Mouse (Mus musculus): ENCODE measurements at regions not wholly inside any gene's neighbourhood (a gene's known extent, or its start where the extent isn't known, plus 50 kb on each side); places are given as distances from the start of the nearest gene placed in this dataset.

DNA sequence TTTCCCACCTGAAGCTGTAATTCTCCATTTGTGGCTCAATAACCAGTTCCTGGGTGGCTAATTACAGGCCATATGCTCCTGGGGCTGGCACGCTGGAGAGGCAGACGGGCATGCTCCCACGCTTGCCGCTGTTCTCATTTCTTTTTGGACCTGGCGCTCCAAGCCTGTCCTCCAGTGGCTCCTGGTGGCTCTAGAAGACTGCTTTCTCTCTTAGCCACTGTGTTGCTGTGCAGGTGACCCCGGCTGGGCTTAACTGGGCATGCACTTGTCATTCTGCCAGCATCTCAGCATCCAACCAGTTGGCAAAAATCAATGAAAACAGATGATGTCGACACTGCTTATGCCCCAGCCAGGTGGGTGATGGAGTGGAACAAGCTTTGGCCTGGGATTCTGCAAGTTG lies 1944.6 kb upstream of the Lrrc6 start:
- no peak for DNase-seq (ENCODE audit: low read depth)

DNA sequence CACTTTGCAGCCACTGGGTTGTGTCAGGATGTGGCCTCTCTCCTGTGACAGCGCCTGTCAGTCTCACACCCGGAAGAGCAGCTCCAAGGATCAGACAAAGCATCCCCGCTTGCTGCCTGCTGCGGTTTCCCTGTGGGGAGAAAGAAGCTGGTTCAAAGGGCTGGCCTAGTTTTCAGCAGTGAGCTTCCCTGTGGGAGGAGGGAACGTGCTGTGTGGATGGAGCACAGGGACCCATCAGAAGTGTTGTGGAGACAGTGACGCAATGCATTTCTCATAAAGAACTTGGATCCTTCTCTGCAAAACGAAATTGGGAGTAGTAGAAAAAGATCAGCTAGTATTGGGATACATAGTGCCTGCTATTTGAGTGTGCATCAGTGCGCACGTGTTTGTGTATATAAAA lies 1939.9 kb upstream of the Lrrc6 start:
- DNase-seq (ENCODE audit: low read depth), result no peak

DNA sequence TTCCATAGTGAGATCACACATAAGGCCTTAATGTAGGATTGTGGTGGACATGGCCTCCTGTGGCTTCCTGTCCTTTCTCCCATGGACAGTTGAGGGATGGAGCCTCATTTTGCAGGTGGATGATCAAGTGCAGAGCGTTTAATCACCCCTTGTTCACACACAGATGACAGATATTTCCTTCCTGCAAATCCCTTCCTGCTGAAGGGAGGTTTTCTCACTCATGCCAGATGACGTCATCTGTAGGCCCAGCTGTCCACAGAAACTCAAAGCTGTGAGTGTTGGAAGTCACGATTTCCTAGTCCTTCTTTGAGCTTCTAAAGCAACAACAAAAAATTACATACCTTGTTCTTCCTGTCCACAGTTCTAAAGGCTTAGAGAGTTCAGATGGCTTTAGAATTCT lies 1935.3 kb upstream of the Lrrc6 start:
- no peak for DNase-seq (ENCODE audit: low read depth)

DNA sequence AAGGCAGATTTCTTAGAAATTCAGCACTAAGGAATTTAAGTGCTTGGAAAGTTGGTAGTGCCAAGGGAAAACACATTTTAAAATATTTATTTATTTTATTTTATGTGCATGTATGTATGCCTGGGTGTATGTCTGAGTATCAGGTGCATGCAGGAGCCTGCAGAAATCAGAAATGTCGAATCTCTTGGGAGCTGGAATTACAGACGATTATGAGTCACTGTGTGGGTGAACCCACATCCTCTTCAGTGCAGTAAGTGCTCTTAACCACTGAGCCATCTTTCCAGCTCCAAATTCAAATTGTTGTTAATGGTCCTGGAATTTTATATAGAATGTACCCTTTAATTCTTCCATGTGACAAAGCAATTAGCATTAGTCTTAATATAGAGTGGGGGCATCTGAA lies 1930.5 kb upstream of the Lrrc6 start:
- DNase-seq (ENCODE audit: low read depth), result no peak

DNA sequence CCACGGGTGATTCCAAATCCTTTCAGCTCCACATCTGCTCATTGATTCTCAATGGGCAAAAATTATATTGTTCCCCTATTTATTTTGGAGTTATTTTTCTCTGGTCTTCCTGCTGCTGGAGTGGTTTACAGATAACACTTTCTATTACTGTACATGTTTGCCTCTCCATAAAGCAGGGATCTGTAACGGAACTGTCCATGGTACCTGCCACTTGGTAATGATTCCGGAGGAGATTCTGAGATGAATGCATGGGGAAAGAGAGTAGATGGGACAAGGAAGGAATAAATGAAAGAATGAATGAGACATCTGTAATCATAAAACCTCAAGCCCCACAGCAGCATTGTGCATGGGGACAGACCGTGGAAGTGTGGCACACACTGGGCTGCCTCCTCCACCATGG lies 1929.8 kb upstream of the Lrrc6 start:
- DNase-seq (ENCODE audit: low read depth), result no peak

DNA sequence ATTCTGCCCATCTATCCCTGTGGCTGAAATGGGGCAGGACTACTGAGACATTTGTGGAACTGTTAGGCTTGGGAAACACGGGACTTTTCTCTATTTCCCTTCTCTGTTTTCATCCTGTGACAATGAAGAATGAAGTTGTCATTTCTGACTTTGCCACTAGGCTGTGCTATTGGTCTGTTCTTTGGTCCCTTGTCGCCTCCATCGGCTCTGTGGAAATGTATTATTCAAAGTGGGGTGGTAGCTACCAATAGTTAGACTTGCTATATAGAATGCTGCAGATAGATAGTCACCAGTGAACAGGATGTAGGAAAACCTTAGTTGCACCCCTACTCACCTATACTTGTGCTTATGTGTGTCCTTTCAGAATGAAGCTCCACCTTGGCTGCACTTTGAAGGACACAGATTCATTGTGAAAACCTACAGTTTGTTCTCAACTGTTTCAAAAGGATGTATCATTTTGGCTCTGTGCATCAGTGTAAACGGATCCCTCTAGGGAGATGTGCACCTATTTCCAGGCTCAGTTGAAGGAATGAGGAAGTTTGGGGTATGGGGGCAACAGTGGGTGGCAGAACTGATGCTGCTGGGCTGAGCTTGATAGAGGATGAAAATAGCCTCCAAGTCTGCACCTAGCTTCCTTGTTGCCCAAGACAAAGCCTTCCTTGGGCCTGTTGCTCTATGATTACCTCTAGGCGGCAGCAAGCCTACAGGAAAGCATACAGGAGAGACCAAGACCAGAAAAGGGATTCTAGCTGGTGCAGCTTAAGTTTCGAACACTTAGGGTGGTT lies 1927.9 kb upstream of the Lrrc6 start:
- DNase-seq (ENCODE audit: low read depth), result peak; percentile 16

DNA sequence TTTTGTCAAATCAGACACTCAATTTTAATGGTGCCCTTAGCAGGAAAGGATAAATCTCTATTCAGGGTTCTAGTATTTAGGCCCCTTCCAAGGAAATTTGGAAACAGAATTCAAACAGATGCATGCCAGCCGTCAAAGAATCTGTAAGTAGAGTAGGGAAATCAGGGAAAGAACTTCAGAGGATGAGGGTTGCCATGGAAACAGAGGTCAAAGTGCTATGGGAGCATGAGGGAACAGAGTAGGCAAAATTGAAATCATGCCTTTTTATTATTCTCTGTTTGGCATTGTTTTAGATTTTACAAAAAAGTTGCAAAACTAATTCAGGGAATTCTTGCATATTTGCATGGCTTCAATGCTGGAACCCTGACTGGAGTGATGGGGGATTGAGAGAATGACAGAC lies 1916.4 kb upstream of the Lrrc6 start:
- no peak for DNase-seq (ENCODE audit: low read depth)

DNA sequence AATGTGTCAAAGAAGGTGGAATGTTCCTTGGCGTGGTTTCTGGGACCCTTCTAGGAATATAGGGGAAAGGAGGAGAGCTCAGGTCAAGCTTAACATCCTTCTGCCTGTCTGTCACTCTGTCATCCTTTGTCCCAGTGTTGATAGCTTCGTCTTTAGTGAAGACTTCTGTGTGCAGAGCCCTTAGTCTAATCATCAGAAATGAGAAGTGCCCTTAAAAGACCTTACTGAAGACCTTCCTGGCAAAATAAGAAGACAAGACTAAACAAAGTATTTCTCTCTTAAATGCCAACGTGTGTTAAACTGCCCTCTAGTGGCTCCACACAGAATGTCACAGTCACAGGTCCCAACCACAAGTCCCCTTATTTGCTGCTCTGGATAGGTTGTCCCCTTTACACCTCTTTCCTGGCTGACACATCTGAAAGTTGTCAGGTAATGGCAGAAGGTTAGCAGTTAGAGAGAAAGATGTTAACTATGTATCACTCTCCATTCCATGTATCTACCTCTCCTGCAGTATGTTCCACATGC lies 1914.8 kb upstream of the Lrrc6 start:
- peak; percentile 22 for DNase-seq (ENCODE audit: low read depth)

DNA sequence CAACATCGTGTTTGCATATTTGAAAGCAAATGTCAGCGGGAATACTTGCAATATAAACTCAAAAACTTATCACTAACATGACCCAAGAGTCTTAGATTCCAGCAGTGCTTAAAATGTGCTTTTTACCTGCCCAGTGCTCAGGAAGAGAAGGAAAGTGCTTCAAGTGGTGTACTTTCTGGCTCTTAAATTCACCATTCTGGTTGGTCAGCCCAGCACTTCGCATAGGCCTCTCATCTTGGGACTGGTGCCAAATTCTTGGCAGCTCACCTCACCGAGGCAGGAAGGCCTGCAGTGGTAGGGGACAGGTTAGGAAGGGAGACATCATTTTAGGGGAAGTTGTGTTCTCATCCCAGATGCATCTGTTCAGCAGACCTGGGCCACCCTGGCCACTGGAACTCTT lies 1913.3 kb upstream of the Lrrc6 start:
- DNase-seq (ENCODE audit: low read depth), result no peak

DNA sequence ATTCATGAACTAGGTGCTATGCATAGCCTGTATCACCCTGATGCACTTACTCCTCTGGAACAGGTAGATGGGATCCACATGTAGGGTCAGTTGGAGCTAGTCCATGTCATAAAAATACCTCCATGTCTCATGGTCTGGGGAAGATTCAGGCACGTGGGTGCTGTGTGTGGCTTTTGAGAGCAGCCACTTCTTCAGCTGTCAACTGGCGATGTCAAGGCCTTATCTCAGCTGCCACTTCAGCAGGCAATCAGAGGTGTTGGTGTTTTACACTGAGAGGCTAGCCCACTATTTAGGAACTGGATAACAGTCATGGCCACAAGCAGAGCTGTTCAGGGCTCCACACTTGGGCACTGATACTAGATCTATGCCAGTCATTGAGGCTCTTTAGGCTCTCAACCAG lies 1912.0 kb upstream of the Lrrc6 start:
- no peak for DNase-seq (ENCODE audit: low read depth)

DNA sequence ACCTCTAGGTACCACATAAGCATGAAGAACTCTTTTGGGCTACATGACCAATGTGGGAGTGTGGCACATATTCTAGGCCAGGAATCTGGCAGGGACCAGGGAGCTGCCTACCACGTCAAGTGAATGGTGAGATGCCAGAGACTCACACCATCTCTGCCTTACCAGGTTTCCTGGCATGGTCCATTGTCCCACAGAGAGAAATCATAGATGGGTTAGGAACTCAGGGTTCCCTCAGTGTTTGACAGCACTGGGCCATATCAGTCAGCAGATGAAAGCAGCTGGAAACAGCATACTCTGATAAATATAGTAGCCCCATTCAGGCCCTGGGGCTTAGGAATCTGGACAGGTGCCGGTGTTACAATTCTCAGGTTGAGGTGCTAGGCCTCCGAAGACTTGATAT lies 1911.4 kb upstream of the Lrrc6 start:
- DNase-seq (ENCODE audit: low read depth), result no peak

DNA sequence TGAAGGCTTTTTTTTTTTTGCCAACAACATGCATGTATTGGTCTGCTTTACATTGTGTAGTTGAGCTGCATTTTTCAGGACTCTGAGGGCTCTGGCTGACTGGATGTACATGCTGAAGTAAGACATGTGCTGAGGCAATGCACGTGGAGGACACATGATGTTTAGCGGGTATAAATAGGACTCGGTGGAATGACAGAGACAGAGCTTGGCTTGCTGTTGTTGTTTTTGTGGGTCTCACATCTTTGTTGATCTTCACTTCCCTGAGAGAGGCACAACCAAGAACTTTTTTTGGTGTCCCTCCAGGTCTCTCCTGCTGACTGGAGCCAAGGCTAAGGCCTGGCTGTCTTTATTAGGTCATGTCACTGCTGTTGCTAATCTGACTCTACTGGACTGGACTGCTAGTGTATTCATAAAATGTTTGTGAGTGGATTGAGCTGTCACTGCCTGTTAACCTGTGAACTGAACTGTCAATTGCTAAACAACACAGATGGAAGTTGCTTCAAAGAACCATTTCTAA lies 1902.9 kb upstream of the Lrrc6 start:
- no peak for DNase-seq (ENCODE audit: low read depth)

DNA sequence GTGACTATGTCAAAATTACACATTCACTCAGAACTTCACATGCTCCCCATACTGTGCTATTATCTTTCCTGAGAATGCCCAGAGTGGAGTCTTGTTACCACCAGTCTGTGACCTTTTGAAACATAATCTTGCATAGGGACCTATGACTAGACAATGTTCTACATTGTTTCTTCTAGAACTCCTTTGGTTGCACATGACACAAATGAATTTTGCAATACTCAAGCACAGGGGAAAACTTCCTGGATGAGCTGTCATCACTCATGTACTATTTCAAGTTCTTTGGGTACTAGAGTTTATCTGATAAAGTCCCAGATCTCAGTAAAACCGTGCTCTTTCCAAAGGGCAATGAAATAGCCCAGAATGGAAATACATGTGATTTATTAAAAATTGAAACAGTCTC lies 1901.0 kb upstream of the Lrrc6 start:
- no peak for DNase-seq (ENCODE audit: low read depth)

DNA sequence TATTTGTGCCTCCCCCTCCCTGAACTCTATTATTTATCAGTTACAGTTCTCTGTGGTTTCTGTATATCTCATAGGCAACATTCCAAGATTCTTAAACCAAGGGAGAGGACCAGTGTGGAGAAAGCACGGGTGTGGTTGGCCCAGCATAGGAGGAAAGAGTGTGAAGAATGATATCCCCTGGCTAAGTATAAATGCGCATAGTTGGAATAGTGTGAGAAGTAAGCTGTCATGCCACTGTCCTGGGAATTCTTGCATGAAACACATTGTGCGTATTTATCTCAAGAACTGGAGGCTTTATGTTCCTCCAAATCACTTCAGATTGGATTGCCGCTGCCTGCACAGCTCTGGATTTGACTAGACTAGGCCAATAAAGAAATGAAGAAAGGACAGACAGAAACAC lies 1900.3 kb upstream of the Lrrc6 start:
- no peak for DNase-seq (ENCODE audit: low read depth)

DNA sequence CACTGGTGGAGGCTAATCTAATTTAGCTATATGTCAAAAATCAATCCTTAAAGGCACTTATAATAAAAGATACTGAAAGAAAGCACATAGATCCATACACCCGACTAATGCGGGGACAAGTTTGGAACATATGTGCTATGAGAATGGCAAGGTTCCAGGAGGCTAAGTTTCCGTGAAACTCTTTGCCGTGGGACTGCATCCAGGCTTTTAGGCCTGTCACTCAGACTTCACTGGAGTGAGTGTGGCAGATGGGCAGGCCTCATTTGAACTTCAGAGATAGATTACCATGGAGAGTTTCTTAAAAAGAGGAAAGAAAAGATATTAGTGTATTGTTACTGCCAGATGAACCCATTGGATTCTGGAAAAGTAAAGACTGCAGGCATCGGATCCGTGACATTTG lies 1895.9 kb upstream of the Lrrc6 start:
- DNase-seq (ENCODE audit: low read depth), result no peak

DNA sequence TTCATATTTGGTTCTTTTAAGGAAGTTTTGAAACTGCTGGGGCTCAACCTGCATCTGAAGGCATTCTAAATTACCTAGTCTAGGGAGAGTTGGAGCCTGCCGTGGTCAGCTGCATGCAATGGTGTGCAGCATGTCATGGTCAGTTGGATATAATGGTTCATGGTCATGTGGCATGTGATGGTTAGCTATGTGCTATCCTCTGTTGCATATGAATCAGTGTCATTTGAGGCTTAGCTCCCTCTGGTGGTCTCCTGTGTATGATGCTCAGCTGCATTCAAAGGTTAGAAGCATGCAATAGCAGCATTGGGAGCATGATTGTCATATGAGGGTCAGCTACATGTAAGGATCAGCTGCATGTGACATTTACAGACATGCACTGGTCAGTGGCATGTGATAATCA lies 1894.0 kb upstream of the Lrrc6 start:
- DNase-seq (ENCODE audit: low read depth), result no peak

DNA sequence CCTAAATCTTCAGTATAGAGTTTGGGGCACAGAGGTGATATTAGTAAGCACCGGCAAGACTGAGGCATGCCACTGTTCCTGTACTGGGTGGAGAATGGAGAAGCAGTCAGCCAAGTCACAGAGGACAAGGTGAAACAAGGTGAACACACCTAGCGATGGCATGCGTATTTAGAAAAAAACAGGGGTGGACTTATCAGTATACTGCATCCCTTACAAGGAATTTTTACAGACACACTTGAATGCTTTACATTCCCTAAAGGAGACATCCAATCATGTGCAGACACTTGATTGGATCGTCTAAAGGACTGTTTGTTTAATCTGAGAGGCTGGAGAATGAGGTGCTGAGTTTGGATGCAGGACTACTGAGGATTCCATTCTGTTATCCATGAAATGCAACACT lies 1893.4 kb upstream of the Lrrc6 start:
- DNase-seq (ENCODE audit: low read depth), result no peak

DNA sequence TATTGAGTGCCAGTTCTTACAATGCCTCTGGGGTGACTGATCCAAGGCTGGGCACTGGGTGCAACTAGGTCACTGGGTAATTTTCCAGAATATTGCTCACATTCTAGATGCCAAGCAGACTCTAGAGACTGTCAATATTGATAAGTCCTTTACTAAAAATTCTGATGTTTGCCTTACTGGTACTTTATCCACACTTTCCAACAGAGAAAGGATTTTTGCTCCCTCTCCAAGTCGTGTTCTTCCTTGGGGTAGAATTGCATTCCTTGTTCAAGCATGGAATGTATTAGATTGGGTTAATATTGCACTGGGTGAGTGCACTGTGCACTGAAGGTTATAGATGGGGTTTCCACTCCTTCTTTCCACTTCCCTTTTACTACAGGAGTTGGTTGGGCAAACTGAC lies 1891.0 kb upstream of the Lrrc6 start:
- no peak for DNase-seq (ENCODE audit: low read depth)

DNA sequence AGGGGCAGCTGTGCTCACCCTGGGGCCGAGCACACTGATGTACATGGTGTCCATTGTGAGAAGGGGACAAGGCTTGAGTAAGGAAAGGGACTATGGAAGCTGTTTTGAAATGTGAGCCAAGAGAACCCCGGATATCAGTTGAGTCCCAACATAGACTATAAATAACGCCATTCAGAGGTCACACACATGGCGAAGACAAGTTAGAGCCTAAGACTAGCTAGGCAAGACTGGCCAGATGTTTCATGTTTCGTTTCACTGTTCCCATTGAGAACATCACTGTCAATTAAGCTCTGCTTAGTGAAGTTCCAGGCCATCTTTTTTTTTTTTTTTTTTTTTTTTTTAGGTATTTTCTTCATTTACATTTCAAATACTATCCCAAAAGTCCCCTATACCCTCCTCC lies 1889.1 kb upstream of the Lrrc6 start:
- DNase-seq (ENCODE audit: low read depth), result no peak

DNA sequence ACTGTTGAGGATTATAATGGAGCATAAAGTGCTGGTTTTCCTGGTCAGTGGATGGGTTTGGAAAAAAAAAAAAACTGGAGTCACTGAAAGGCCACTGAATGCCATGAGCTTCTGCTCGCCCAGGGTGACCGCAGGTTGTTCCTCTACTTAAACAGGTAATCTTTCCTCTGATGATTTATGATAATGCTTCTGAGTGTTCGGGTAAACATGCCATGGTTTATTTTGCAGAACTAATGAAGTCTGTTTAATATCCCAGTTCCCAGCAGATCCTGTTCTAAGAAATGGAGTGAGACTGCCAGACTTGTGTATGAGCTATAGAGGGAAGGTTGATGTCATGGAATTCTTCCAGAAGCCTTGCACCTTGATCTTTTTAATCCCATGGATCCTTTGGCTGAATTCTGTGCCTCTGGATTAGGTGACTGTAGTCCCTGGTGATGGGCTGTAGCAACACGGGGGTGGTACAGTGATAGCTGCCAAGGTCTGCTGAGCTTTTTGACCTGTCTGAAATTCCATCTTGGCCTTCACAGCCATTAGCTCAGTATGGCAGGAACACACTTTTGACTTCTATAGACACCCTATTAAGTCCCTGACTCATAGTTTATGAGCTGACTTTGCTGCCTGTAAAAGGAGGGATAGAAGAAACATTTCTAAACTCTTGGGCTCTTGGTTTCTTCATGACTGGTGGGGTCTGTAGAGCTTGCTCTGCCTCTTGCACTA lies 1886.8 kb upstream of the Lrrc6 start:
- no peak for DNase-seq (ENCODE audit: low read depth)

DNA sequence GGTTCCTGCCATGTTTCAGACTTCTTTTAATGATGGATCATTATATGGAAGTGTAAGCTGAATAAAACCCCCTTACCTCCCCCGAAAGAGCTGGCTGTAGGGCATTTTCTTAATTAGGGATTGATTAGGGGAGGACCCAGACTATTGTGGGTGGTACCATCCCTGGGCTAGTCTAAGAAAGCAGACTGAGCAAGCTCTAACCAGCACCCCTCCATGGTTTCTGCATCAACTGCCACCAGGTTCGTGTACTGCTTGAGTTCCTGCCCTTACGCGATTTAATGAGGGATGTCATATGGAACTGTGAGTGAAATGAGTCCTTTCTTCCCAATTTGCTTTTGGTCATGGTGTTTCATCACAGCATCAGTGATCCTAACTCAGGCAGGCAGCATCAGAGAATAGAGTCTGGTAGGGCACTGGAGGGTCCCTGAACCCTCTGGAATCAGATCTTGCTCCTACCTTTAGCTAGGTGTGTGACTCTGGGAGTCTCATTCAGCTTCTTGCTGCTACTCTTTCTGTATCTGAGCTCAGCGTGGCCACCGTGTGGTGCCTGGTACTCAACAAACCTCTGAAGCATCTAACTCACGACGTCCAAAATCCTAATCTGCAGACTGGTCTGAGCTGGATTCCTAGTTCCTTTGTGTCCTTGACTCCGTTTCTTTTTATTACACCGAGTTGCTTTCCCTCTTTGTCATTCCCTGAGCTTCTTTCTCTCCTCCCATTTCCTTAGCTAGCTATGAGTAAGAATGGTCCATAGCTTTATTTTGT lies 1884.0 kb upstream of the Lrrc6 start:
- no peak for DNase-seq (ENCODE audit: low read depth)

DNA sequence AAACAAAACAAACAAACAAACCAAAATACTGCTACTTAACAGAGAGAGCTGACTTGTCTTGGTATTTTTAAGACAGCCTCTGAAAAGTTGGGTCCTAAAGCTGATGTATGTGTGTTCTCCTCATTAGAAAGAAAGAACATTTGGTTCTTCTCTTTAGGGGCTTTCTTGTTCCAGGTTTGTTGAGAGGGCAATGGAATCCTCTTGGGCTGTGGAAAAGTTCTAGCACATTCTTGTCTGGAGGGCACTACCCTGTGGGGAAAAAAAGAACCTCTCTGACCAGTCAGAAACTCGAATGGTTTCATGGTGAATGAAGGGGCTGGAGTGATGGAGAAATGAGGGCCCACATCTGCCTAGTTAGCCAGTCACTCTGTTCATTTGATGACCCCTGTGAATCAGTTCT lies 1874.5 kb upstream of the Lrrc6 start:
- no peak for DNase-seq (ENCODE audit: low read depth)

DNA sequence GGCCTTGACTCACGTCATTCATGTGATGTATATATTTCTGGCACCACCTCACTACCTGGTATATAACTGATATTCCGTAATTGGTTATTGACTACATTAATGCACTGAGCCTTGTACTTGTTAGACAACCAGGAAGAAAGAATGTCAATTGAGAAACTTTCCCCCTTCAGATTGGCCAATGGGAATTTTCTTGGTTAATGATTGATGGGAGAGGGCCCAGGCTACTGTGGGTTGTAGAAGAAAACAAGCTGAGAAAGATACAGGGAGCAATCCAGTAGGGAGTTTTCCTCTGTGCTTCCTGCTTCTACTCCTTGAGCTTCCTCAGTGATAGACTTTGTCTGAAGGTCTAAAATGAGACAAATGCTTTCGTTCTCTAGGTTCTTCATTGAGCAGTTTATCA lies 1866.1 kb upstream of the Lrrc6 start:
- DNase-seq (ENCODE audit: low read depth), result no peak

All from c-Kit-positive CD71-negative TER-119-negative erythroid progenitor cells, embryonic 14.5 days (primary cell).